Mouse (Mus musculus) brain, embryonic 18.5 days (tissue): Measurements from ENCODE around the gene Lrig1.

Experiments used
- DNase-seq: peaks from one replicate; pipeline ENCODE4 v3.0.0-alpha.2; 2012; ENCODE audit warnings: low read depth, low spot score

Lrig1 gene

DNA sequence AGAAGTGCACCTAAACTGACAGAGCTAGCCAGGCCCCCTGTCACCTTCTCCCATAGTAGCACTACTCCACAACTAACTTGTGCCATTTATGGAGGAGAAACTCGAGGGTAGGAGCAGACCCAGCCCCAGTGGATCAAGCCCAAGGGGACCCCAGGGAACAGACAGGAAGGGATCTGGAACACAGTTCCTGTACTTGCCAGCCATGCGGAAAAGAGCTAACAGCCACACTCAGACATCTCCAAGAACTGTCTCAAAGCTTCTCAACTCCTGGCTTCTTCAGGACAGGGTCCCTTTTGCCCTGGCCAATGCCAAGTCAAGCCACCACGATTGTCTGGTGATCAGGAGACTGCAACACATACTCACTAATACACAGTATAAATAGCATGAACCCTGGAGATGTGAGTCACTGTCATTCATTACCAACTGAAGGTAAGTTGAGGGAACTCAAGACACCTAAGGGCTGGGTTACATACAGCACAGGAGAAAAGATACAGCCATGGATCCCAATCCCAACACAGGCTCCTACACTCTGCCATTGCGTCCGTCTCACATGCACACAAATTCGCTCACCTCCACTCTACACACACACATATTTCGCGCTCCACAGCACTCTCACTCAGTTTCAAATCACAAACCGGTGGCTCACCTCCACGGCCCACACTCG is 1.3 kb downstream of the Lrig1 start:
- no peak for DNase-seq

DNA sequence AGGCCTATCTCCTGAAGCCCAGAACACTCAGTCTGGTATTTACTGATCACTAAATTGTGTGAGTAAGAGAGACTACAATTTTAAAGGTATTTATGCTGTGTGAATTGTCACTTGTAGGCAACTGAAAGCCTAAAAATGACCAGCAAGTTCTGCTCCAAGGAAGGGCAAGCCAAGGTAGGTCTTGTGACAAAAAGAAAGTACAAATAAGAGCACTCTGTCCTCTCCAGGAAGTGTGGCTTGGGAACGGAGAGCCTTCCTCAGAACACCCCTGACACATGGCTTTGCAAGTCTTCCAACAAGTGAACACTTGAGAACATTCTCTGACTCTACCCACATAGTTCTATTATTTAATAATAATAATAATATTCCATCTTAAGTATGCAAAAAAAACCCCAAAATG is 2.5 kb downstream of the Lrig1 start:
- DNase-seq = no peak

DNA sequence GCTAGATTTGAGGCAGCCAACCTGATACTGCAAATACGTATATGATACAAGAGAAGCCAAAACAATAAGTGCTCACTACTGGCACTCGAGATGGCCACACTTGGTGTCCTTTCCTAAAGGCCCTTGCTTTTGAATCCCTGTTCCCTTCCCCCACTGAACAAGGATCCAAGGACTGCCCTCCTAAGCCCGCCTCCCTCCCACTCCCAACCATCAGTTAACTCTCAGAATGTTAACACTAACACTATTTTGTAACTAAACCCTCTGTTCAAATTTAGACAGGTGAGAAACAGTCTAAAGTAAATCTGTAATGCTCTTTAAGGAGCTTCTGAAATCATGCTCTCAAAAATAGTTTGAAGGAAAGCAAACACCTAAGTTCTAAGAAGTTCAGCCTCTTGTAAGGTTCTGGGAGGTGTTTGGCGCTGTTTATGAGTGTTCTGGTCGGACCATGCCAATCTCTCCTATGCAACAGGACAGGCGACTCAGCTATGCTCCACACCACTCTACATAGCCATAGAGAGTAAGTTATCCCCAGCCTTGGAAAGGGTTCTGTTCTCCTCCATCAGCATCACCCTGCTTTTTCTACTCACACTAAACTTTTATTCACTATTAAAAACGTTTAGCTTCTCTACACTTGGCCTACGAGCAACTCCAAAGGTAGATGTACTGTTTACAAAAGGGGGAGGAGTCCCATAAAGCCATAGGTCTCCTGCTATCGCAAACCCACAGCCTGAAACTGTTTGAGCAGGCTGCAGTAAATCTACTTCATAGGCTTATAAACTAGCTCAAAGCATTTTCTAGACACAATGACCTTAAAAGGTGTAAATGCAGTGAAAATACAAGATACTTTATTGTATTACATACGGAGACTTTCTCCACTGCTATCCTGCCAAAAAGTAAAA is 3.5 kb downstream of the Lrig1 start:
- no peak for DNase-seq

DNA sequence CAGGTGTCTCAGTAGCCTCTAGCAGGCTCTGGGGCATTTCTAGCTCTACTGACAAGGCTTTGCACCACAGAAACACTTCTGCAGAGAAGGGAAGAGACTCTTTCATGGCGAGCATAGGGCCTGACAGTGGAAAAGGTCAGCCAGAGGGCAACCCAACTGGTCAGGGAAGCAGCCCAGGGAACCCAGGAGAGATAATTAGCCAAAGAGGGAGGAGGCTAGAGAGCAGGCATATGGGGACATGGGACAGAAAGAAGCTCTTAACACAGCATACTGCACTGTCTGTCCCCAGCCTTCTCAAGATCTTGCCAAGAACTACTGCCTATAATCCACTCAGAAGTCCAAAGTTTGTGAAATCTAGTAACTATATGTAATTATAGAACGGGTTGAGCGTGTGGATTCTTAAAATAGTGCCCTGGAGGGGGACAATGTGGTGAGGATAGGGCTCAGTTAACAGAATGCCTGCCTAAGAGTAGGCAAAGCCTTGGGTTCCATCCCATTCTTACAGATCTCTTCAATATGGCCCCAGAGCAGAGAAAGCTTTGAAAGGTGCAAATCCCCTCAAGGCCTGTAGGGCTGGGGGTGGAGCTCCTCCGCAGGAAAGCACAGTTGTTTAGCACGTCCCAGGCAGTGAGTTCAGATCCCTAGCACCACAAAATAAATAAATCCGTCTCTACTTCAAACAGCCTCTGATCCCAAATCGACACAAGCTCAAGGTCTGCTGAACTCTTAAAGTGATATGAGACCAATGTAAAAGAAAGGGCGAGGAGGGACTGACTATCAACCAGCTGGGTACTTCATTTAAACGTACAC is 4.6 kb downstream of the Lrig1 start:
- no peak for DNase-seq

DNA sequence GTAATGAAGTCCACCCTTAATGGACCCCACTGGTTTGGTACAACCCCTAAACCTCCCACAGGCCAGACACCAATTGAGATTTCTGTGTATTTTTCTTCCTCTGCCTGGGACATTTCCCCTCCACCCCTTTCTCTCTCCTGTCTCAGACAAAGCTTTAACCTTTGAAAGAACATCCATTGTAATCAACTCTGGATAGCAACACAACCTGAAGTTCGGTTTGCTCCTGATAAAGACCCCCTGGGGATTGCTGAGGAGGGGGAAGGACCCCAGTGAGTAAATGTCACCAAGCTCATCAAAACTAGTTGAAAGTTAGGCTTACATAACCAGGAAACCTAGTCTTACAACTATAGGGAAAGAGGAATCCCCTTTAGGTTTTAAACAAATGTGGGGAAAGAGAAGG is 5.5 kb downstream of the Lrig1 start:
- DNase-seq = no peak

DNA sequence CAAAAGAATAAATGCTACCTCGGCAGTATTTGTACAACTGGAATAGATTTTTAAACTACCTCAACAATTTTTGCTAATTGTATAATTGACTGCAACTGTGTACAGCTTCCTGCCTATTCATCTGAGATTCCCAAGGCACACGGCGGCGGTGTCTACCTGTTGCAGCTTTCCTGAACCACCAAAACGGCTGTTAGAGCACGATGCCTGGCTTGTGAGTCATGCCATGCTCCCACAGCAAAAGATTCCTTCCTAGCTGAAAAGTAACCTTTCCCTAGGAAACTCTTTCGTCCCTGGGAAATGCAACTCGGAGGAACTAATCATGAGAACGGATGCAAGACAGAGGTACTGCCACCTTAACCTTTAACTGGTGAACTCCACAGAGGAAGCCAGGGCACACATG is 6.9 kb downstream of the Lrig1 start:
- no peak for DNase-seq

DNA sequence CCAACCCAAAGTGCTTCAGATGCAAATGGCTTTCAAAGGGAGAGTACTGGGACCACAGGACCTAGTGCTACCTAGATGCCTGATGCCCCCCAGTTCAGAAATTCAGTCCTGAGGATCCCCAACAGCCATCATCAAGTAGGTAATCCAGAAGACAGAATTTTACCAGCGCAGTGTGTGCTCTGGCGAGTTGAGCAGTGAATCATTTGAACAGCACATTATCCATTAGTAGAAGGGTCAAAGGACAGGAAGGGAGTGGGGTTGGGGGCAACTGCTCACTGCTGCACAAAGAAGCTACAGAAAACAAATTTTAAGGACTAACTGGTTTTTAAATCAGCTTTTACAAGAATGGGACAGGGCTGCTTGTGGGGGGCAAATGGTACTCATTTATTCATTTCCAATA is 8.0 kb downstream of the Lrig1 start:
- no peak for DNase-seq

DNA sequence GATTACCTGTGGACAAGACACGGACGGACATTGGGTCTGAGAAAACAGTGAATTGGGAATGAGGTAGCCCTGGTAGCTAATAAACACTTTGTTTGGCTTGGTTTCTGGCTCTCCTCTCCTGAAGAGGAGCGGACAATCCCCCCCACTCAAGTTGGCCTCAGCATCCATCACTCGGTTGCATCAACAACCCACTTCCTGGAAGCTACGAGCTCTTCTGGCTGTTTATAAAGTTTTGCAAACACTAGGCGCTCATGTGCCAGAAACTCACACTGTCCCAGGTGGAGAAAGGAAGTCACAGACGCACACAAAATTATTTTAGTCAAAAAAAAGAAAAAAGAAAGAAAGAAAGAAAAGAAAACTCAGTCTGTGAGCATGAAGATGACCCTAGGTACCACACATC is 9.7 kb downstream of the Lrig1 start:
- DNase-seq = no peak

DNA sequence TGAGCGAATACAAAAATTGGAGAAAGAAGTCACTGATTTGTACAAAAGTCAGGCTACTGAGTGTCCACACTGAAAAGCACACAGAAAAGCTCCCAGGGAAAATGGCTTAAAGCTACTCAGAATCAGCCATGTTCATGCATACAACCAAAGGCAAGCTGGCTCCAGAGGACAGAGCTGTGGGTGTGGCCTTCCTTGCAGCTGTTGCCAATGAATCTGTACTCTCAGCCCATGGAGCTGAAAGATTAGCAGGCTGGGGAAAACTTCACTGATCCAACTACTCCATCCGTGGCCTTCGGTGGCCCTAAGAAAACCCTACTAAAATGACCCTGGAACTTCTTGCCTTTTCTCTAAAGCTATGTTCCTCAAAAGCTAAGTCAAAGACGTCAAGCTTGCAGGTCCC is 11.2 kb downstream of the Lrig1 start:
- no peak for DNase-seq

DNA sequence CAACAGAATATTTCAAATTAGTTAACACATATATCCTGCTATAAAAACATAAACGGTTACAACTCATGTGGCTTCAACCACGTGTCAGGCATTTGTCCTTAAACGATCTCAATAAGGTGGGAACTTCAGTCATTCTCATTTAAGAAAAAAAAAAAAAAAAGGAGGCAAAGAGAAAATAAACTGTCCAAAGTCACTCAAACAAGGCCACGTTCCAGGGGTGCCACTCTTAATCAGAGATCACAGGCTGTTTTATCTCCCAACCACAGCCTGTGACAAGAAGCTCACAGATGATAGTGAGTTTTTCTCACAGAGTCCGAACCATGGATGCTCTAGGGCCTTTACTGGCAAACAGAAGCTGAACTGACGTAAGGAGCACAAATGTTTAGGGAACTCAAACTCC is 13.9 kb downstream of the Lrig1 start:
- no peak for DNase-seq

DNA sequence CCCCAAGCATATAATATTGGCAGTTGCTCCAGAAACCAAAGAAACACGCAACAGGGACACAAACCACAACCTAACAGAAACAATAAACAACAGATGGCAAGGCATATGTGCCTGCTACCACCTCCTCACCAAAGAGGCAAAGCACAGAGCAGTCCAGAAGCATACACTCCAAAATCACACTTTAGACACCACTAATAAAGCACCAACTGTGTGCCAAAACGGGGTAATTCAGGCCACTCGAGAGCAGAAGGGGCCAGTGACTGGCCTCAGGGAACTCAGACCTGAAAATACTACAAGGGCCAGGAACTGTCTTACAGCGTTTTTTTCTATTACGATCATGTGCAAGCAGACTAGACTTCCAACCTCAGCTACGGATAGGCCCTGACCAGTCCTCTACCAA is 14.3 kb downstream of the Lrig1 start:
- DNase-seq = no peak

DNA sequence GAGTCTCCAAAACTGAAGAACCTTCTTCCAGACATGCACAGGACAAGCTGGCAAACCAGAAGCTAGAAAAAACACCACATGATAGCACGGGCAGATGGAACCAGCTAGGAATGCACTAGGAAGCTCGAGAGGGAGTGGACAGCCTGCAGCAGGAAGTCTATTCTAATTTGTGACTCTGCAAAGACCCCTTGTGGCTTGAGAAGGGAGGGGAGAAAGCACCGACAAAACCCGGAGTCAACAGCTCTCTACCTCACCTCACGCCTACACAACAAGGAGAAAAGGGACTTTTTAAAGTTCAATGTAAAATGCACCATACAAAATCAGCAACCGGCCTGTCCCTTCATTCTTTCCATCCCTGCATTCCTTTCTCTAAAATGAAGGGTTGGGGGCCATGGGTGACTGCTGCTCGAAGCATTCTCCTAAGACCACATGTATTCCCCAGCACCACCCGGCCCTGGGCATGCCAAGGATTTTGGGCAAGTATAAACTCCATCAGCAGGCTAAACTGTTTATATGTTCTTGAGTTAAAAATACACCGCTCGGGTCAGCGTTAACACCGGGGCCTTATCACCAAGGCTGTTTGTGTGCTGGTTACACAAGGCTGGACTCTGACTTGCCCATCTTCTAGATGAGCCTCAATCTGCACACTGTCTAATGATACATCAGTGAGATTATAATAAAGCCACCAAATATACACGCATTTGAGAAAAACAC is 15.0 kb downstream of the Lrig1 start:
- DNase-seq = no peak

DNA sequence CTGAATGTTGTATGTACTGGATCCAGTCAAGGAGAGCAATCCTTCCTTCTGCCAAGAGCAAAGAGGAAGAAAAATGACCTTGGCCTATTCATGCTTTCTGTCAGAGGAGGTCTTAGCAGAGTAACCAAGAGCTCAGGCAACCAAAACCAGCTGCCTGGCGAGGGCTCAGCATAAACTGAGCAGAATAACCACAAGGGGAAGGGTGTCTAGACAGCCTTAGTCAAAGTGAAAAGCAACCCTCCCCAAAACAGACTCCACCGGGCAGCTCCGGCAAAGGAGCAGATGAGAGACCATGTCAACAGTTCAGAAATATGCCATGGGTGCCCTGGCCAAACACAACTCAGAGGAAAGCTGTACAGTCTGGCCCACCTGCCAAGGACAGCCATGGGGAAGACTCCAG is 16.3 kb downstream of the Lrig1 start:
- DNase-seq = no peak

DNA sequence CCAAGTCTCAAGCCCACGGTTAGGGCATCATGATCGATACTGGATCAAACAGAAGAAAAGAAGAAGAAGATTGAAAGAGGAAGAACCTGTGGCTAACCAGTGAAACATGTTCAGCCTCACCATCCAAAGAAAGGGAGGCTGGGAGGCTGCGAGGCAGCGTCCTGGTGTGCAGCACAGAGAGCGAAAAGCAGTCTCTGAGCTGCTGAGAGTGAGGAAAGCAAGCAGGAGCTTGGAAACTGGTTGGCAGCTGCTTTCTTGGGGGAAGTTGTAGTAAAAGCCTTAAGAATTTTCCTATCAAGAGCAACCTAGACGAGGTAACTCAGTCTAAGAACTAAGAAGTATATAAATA is 17.7 kb downstream of the Lrig1 start:
- DNase-seq = no peak

DNA sequence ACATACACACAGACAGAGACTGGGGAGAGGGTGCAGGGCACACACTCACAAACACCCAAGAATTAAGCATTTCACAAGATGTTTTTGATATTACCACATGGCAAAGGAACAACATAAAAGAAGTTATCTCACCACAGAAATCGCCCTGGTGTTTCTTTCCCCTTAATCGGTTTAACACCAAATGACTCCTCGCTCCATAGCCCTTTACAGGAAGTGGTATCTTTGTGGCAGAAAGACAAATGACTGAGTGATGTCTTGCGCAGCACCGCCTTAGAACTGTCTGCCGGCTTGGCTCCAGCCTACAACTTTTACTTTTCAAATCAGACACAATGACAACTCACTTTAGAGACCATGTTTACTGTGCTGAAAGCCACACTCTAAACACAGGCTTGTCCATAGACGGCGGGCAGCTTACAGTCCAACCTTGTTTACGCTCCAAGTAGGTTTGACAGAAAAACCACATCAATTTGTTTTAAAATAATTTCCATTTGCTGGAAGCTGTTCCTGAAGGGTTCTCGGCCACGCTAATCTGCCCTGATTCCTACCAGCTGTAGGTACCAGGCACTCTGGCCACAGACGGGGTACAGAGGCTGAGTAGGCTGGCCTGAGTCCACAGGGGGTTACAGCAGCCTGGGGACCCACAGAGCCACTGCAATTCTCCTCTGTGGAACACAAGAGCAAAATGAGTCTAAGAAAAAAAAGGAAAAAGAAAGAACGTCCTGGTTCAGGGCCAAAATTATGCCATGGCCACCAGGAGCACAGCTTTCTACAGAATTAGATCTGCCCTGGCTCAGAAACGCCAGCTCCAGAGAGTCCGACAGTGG is 18.3 kb downstream of the Lrig1 start:
- no peak for DNase-seq

DNA sequence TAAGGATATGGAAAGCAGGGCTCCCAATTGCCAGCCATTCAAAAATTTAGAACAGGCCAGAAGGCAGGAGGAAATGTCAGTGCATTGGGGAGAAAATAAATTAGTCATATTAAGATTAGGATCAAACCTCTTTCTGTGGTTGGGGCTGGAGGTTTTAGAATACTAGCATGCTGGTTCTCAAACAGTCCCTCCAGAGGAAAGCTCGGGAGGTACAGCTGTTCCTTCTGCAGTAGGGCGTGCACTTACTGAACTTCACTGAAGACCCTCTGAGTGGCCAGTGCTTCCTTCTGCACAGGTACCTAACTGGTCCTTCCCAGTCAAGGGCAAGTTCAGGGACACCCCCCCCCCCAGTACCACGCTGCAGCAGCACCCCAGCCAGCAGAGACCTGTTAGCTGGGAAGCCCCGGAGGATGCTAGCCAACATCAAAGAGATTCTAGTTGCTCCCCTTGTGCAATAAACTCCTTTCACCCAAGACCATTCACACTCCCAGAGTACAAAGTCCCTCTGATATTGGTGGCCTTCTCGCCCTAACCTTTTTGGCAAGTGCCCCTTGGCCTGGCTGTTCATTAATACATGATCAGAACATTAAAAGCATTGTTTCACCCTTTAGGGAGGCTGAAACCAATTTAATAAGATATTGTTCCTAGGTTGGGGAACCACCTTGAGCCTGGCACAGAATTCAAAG is 19.1 kb downstream of the Lrig1 start:
- no peak for DNase-seq

DNA sequence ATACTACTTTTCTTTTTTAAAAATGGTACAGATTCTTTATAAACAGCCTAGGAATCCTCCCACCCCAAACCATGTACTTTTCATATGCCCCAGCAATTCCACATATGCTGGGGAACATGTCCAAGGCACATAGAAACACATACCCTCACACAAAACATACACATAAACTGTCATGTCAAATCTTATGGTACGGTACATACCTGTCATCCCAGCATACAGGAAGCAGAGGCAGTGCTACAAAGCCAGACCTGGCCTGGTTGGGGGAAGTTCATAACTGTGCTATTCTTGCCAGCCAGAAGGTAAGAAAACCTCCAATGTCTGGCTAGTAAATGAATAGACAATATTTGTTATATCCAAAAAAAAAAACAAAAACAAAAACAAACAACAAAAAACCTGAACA is 20.7 kb downstream of the Lrig1 start:
- no peak for DNase-seq

DNA sequence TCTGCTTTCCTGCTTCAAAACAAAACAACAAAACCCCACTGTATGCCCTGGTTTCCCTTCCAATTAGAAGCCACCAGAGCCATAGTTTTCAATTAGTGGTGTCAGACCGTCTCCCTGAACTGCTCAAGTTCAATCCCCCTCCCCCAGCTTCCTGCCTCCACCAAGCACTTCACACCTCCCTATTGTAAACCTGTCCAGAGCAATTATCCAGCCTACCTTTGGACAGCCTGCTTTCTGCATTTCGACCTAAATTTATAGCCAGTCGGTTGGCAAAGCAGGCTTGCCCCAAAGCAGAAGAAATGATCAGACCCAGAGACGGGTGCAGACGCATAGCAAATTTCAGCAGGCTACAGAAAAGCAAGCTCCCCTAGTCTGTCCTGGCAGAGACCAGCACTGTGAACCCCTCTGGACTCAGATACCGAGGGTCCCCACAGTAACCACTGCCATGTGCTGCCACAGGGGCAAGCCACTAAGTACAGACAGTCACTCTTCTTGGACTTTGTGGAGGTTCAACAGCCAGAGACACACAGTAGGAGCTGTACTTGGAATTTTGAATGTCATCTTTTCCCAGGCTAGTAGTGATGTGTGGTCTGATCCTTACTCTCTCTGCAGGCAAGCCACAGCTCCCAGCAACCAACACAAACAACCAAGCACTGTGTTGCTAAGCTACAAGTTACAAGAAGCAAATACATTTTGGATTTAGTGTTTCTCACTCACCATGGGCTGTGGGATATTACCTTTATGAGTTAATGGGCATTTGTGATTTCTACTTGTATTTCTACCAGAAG is 21.4 kb downstream of the Lrig1 start:
- no peak for DNase-seq

DNA sequence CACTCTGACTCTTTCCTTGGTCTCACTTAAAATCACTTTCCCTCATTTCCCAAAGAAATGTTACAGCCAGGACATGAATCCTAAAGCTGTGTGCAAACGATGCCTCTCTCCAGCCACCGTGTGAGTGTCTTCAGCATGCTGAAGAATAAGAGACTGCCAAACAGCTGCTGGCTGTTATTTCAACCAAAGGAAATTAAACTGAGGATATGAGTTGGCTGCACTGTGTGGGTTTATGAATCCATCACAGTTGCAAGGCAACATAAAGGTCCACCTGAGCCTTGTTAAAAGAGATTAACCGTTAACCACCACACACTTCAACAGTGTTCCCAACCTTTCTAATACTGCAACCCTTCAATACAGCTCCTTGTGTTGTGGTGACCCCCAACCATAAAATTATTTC is 22.5 kb downstream of the Lrig1 start:
- DNase-seq = no peak

DNA sequence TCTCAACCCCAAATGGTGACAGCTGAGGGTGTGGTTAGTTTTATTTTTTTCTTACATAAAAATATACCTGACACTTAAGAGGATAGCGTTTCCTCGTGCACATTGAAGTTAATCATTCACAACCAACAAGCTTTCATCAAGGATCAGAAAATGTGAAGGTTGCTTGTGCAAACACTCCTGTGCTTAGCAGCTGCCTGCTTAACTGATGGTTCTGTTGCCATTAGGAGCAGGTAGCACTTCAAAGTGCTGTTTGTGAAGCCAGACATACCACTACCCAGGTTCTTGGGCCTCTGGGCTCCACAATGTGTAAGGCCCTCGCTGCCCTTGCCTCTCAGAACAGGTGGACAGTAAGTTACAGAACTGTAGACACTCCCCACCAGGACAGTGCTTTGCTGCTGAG is 23.1 kb downstream of the Lrig1 start:
- DNase-seq = no peak
